Mouse (Mus musculus) bone marrow, adult 2 months (tissue): ENCODE results near the gene Il22ra1.

Source experiments
- CTCF ChIP-seq: fragments of 200-500 bp; IDR thresholded peaks from 2 replicates; pipeline ENCODE4 v1.5.1; 2011; ENCODE audit warnings: low read length, control low read depth; ENCODE audit not compliant: control insufficient read depth, insufficient read depth
- POLR2A ChIP-seq: fragments of 200-500 bp; IDR thresholded peaks from 2 replicates; pipeline ENCODE4 v1.6.1; 2011; ENCODE audit warnings: low read depth, mild to moderate bottlenecking, control low read depth, low read length, borderline replicate concordance; ENCODE audit not compliant: control insufficient read depth

DNA sequence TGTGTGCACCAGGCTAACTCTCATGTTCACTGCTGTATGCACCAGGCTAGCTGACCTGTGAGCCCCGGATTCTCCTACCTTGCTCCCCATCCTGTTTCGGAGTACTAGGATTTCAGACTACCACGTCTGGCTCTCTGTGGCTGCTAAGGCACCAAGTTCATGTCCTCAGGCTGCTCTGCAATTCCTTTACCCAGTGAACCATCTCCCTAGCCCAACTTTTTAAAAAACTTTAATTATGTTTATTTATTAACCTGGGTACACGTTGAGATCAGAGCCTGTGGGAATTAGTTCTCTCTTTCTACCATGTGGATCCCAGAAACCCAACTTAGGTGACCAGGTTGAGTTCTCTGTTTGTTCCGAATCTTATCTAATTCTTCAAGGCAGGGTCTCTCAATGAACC lies 58.6 kb downstream of the Il22ra1 start:
- TF ChIP-seq POLR2A = no peak
- TF ChIP-seq CTCF = no peak
